Mouse (Mus musculus): ENCODE results near the gene Sirt7.
A peak's percentile ranks its signal among the peaks of the same experiment; 100 is the strongest.

Sirt7 gene

GRCm38 (mm10) chr11:120581490-120582267, 43.4 kb downstream of the Sirt7 start, which contains the start of gene Arhgdia:
Gene Arhgdia (minus strand): TSS chr11:120581624.
- DNase-seq: peak; percentile 86

DNA sequence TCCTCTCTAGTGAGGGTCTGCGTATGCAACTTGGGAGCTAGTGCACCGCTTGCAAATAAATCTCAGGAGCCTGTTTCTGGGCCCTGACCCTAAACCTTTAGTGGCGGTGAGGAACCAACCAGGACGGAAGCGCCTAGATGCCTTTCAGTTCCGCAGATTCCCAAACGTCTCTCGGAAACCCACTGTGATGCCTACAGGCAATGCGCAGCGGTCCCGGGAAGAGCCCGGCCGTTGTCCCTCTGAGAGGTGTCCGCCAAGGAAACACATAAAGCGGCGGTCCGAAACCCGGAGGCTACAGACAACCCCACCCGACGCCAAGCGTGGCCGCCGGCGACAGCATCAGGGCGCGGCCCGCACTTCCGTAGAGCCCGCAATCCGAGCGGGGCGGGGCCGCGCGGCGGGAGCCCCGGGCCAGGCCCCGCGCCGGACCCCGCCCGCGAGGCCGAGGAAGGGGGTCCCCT, 44.1 kb downstream of the Sirt7 start:
- peak; percentile 31 for DNase-seq

DNA sequence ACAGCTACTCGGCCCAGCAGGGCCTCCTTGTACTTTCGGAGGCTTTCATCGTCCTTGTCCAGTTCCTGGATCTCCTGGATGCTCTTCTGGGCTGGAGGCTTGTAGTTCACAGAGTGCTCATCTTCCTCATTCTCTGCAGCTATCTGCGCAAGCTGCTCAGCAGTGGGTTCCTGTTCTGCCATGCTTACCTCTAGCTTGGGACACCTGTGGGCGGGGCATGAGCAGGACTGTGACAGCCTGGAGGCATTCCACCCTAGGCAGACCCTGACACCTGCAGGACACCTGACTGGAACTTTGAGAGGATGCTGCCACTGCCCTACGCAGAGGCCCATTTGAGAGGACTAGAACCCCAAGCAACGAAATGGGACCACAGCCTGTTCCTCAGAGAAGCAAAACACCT, 44.9 kb downstream of the Sirt7 start:
- peak; percentile 35 for DNase-seq

DNA sequence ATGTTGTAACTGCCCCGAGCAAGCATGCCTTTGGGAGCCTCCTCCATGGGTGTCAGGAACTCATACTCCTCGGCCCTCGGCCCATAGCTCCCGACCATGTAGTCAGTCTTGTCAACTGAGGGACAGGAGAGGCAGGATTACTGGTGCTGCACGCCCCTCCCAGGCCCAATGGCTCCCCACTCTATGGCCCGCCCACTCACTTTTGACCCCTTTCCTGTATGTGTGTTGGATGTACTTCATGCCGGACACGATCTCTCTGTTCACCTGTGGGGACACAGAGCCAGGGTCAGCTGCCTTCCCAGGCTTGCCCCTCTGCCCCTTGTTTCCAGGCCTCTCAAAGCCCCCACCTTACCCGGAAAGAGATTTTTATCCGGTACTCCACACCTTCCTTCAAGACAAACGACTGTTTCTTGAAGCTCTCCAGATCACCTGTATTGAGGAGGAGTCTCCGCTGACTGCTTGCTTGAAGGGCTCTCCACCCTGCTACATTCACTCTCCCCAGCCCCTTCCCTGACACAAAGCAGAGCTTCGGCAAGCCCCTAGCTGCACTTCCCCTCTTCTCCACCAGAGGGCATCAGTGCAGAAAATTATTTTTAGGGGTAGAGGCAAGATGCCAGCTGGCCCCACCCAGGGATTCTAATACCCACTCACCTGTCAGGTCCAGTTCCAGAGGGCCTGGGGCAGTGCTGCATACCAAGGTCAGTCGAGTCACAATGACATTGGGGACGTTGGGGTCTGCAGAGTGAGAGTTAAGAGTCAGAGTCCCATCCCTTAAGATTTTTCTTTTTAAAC, 45.5 kb downstream of the Sirt7 start:
- peak; percentile 44 for DNase-seq

- DNase-seq: no peak
These were observed 46.3 kb downstream of the Sirt7 start for GRCm38 (mm10) chr11:120578694-120579243.

DNA sequence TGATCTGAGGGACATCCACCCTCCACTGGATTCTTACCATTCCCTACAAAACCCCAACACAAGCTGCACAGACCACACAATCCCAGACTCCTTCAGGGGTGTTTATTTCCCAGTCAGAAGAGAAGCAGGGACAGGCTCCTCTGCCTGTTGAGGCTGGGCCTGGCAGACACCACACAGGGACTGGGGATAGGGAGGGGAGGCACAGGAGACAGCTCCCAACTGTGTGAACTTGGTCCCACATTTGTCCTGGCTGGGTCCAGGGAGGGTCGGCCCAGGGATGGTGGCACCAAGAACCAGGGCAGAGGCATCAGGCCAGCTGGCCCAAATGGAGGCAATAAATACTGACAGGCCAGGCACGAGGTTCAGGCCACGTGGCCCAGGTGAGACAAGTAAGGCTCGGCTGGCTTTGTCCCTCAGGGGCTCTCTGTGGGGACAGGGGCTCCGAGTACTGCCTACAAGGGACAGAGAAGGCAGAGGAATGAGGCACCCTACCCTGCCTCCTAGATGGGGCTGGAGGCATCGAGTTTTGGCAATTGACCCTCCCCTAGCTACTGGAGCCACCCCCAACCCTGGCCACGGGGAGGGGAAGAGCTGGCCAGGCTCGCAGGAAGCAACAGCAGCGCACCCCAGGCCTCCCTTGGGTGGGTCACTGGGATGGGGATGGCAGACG, 46.9 kb downstream of the Sirt7 start:
- no peak for DNase-seq

DNA sequence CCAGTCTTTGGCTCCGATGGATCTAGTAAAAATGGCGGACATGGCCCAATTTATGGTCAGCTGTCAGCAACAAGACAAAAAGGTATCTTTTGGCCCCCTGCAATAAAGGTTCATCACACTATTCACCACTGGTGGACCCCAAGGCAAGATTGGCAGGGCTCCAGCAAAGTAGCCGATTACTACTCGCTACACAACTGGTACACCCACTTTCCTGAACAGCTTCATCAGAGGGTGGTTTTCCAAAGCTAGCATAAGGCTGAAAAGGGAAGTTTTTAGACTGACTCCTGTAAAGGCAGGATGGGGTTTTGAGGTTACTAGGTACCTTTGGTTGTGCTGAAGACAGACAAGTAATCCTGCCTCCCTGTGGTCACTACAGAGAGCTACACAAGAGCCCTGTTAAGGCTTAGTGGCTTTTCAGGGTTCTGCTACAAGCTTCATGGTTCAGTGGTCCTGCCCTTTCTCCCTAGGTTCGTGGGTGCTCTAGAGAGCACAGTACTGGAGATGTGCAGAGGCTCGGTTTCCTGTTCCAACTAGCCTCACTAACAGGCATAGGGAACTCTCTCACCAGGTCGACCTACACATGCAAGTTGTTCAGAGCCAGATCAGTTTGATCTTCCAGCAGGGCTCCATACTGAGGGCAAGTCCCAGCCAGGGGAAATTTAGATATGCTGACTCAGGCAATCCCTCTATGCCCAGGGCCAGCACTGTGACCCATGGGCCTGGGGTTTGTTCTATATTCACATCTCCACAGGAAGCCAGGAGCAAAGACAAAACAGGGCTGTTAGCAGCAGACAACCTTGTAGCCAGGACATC, 47.6 kb downstream of the Sirt7 start:
- DNase-seq: no peak

DNA sequence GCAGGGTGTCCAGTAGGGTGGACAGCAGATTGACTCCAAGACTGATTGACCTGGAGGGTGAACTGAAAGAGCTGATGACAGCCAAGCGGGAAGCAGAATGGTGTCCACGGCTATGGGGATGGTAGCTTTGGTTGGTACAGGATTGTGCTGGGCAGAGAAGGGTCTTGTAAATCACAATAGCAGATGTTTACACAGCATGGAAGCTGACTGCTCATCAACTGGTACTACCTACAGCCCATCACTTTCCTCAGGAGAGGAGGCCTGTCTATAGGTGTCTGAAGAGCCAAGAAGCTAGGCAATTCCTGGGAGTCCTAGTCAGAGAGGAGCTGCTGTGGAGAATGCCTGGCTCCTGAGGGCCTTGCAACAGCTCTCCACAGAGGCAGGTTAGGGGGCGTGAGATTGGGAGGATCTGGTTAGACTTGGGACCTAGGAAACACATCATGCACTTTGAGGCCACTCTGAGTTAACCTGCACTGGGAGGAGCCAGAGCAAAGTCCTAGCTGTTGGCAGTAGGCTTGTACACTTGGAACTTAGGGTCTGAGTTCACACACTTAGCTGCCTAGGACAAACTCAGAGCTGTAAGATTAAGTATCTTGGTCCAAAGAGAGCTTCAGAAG, 48.6 kb downstream of the Sirt7 start:
- DNase-seq: no peak

DNA sequence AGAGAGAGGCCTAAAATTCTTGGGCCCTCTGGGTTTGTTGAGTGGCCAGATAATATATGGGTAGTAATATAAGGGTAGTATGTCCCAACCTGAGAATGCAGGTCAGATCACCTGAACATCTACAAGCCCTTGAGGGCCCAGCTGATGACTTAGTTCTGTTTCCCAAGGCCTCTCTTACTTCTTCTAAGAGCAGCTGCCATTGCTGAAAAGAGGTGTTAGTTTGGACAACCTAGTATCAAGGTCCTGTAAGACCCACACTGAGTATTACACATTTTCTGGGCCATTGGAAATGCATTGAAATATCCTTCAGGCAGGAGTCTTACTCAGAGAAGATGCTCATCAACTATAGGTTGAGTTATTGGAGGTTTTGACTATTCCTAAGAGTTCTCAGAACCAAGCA, 49.1 kb downstream of the Sirt7 start:
- no peak for DNase-seq

DNA sequence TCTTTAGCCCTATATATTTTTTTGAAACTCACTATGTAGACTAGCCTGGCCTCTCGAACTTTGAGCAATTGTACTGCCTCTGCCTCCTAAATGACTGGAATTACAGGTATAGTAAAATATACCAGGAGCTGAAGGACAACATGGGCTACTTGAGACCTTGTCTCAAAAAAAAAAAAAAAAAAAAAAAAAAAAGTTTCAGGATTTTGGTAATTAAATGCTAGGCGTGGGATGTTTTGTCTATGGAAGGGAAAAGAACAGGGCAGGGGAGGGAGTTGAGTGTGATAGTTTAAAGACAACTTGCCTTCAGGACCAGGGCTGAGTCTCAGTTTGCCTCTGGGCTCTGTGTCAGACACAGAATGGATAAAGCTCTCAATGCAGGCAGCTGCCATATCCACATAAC, 50.0 kb downstream of the Sirt7 start:
- DNase-seq: no peak

DNA sequence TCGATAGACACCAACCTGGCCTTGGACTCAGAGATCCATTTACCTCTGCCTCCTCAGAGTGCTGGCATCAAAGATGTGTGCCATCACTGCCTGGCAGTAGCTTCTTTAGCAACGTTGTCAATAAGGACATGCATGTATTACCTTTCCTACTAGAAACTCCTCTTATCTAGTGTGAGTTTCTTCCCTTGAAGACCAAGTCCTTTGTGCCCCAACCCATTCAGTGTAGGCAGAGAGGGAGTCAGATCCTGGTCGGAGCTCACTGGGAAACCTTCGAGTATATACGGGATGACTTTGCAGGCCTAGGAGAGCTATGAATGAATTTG, 50.8 kb downstream of the Sirt7 start:
- DNase-seq: no peak

DNA sequence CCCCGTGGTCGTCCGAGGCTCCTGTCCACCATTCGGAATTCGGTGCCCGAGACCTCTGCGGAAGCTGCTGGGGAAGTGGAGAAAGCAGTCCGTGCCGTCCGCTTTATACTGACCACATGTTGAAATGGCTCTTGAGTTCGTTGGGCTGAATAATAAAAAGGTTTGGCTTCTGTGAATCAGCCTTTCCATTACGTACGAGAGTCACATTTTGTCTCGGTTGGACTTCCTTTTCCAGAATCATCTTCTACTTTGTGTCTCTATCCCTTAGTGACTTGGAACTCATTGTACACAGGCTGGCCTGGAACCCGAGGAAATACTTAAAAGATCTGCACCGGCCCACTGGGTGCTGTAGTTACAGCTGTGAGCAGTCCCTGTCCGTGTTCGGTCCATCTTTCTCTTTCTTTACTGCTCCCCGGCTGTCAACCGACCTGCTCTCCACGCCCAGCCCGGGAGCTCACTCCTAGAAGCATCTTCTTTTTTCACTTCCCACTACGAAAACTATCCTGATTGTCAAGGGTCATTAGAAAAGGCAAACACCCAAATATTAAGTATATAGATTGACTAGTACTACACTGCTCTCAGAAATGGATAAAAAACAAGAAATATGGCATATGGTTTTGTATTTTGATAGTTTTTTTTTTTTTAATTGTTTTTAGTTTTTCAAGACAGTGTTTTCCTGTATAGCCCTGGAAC, 51.3 kb downstream of the Sirt7 start:
- no peak for DNase-seq

DNA sequence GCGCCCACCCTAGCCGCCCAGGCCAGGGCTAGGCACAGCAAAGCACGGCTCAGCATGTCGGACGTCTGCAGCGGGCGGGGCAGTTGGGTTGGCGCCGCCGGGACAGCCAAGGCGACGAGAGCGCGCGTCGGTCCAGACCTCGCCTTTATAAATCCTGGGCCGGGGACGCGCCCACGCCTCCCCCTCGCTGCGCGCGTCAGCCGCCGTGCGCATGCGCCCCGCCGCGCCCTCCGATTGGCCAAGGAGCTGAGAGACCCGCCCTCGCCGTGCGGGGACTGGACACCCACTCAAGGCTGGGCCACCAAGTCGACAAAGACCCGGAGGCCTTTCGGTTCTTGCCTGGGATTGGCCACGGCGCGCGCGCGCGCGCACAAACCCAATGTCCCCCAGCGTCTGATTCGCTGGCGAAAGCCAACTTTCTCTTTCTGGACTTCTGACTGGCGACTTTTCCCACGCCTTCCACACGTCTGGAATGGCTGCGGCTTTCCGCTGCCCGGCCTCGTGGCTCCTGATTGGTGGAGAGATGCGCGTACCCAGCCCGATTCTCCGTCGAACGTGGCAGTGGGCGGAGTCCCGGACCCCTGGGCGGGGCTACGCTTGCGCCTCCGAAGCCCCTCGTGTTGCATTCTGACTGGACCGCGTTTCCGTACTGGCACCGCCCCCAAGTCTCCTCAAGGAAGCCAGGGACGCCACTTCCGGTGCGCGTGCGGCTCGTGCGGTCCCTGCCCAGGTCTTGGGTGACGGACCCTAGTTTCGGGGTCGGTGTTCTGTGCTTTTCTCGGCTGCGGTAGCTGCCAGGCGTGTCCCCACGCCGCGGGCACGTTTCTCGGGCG, 52.1 kb downstream of the Sirt7 start, which contains the start of gene P4hb:
Gene P4hb, minus strand, starts transcription at position 502 of the 833 bp plus-strand sequence.
- peak; percentile 100 for DNase-seq

- DNase-seq: no peak
These were observed 52.7 kb downstream of the Sirt7 start for GRCm38 (mm10) chr11:120572417-120572751.

GRCm38 (mm10) chr11:120571754-120572416, 53.2 kb downstream of the Sirt7 start:
- peak; percentile 21 for DNase-seq

GRCm38 (mm10) chr11:120571122-120571521, 53.9 kb downstream of the Sirt7 start:
- no peak for DNase-seq

All from layer of hippocampus, adult 9-11 months (tissue).